In the genomic region with DNA sequence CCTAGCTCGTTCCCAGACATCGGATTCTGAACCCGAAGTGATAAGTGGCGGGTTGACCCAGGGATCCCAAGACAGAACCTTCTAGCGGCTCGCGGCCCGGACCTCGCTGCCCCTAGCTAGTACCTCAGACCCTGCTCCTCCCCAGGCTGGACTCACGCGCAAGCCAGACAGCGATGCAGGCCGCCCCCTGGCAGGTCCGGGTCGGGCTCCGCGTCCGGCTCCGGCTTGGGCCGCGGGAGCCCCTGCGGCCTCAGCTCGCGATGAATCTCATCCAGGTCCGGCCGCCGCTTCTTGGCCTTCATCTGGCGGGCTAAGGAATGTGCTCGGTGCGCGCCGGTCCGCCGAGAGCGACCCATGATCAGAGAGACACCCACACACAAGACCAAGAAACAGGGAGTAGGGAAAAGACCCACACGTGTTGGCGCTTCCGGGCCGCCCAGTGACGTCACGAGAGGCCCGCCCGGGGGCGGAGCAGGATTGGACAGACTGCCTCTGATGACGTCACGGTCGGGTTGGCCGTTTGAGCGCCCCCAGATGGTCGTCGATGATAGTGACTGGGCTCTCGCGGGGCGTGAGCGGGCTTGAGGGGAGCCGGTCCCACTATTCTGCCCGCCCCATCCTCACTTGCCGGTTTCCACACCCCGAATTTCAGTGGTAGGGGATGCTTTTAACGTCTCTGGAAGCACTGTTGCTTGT, we compare ENCODE assay signal across 8 mouse cellular contexts. TPM values are rescaled to one million over a fixed set of nuclear protein-coding genes. Genes with fewer than 3 reads are reported as not detected.
DNase-seq lines count a peak whose midpoint lies in the region; ATAC-seq and TF ChIP-seq lines count a peak whose summit lies in the region.

A gene (minus strand): TSS at position 445 of the 696 bp plus-strand sequence.

- no peaks in the 10 kb centered on the region for H3K36me3 ChIP-seq in ES-Bruce4 (ENCODE audit: control insufficient read depth, insufficient read depth, low read length, poor library complexity, severe bottlenecking)
- H3K36me3 ChIP-seq in forebrain, embryonic 13.5 days (ENCODE audit: poor library complexity, severe bottlenecking): peaks cover 6% of the 10 kb centered on the region; the same call in 1 of the 2 replicates
- H3K36me3 ChIP-seq in neural tube, embryonic 15.5 days: no peaks in the 10 kb centered on the region

- TF ChIP-seq POLR2A in ES-Bruce4 (IDR thresholded peaks at IDR 0.05; ENCODE audit: insufficient read depth, low read length): peak; percentile 9

- H3K9me3 ChIP-seq in ES-Bruce4 (replicated peaks; ENCODE audit: control insufficient read depth, insufficient read depth, low read length, poor library complexity, severe bottlenecking): no peaks in the 10 kb centered on the region
- no peaks in the 10 kb centered on the region for H3K9me3 ChIP-seq in forebrain, embryonic 13.5 days (replicated peaks)
- no peaks in the 10 kb centered on the region for H3K9me3 ChIP-seq in neural tube, embryonic 15.5 days (replicated peaks)

- peak within 1 kb of the TSS; percentile 74 for H3K9ac ChIP-seq in ES-Bruce4 (ENCODE audit: low read depth, poor library complexity, severe bottlenecking)
- peak within 1 kb of the TSS; percentile 87 for H3K9ac ChIP-seq in forebrain, embryonic 13.5 days
- peak within 1 kb of the TSS; percentile 84 for H3K9ac ChIP-seq in neural tube, embryonic 15.5 days (replicated peaks)

- H3K4me3 ChIP-seq in ES-Bruce4 (ENCODE audit: low read depth, low read length): peak within 1 kb of the TSS; percentile 93
- peak within 1 kb of the TSS; percentile 86 for H3K4me3 ChIP-seq in forebrain, embryonic 13.5 days
- peak within 1 kb of the TSS; percentile 86 for H3K4me3 ChIP-seq in neural tube, embryonic 15.5 days (replicated peaks)

- no peak for TF ChIP-seq EP300 in ES-Bruce4 (IDR thresholded peaks at IDR 0.05; ENCODE audit: insufficient read depth, low read depth, low read length)

- TF ChIP-seq CTCF in ES-Bruce4 (IDR thresholded peaks at IDR 0.05; ENCODE audit: low read depth, low read length): peak; percentile 78

- peak; percentile 96 to 98 for DNase-seq in heart, postnatal 14 days
- peak; percentile 95 for DNase-seq in layer of hippocampus, adult 11-12 months (ENCODE audit: low spot score)
- peak; percentile 93 to 95 for DNase-seq in lung, adult 18-20 months
- DNase-seq in testis, postnatal 14 days (ENCODE audit: low spot score): peak; percentile 95

- WGBS in forebrain, embryonic 13.5 days: under 1% methylated on average over 60 of the region's 60 CpGs
- WGBS in neural tube, embryonic 15.5 days: under 1% methylated on average over 60 of the region's 60 CpGs

- intact Hi-C loops in heart, postnatal 14 days (cut with DNase I): no loop called here

- ATAC-seq in cerebellum, adult (ENCODE audit: insufficient number of reproducible peaks, low FRiP score, low TSS enrichment): peak; percentile 54; the same call in 1 of the 2 replicates
- ATAC-seq in forebrain, embryonic 13.5 days: peak; percentile 79
- ATAC-seq in neural tube, embryonic 15.5 days (ENCODE audit: low FRiP score): peak; percentile 81

- H3K27ac ChIP-seq in ES-Bruce4 (ENCODE audit: insufficient read depth, low read length): no peak within 1 kb of the TSS
- no peak within 1 kb of the TSS; the same call in 1 of the 2 replicates for H3K27ac ChIP-seq in forebrain, embryonic 13.5 days
- H3K27ac ChIP-seq in neural tube, embryonic 15.5 days (replicated peaks): peak within 1 kb of the TSS; percentile 33; the same call in 1 of the 2 replicates

- H3K4me2 ChIP-seq in forebrain, embryonic 13.5 days: peak within 1 kb of the TSS; percentile 95
- H3K4me2 ChIP-seq in neural tube, embryonic 15.5 days: peak within 1 kb of the TSS; percentile 93

- no peaks in the 10 kb centered on the region for H3K4me1 ChIP-seq in ES-Bruce4 (ENCODE audit: control insufficient read depth, insufficient read depth, low read length)
- H3K4me1 ChIP-seq in forebrain, embryonic 13.5 days: peaks cover 31% of the 10 kb centered on the region
- peaks cover 40% of the 10 kb centered on the region for H3K4me1 ChIP-seq in neural tube, embryonic 15.5 days

- H3K27me3 ChIP-seq in ES-Bruce4 (ENCODE audit: control insufficient read depth, insufficient read depth, low read length, poor library complexity, severe bottlenecking): no peaks in the 10 kb centered on the region
- peaks cover 43% of the 10 kb centered on the region for H3K27me3 ChIP-seq in forebrain, embryonic 13.5 days
- H3K27me3 ChIP-seq in neural tube, embryonic 15.5 days (replicated peaks): peaks cover 26% of the 10 kb centered on the region

RNA-seq across cellular contexts. Expression of the gene that starts here (rescaled TPM):
- 16.8 and 17.2 TPM in 2 replicates for polyA plus RNA-seq in ES-Bruce4 (2011; ENCODE audit: insufficient read depth, insufficient read length, low read depth, missing spikeins)
- polyA plus RNA-seq in forebrain, embryonic 13.5 days (2015; fragmentation: Nextera tagmentation; extraction: Ambion mirVana): 16.6 and 17.2 TPM in 2 replicates
- total RNA-seq in heart, postnatal 14 days (2021): 1 to 10 TPM; 2.4 to 3.3 TPM
- 13.9 and 14.8 TPM in 2 replicates for polyA plus RNA-seq in neural tube, embryonic 15.5 days (2015; fragmentation: Nextera tagmentation; extraction: Ambion mirVana)
